Mouse (Mus musculus) adrenal gland (tissue): ENCODE measurements around the gene Sept7.

Experiments
- intact Hi-C: fragments of 180-260 bp; cut with DNase I; formaldehyde crosslinking; loops from one replicate; pipeline ENCODE4 v1.15.1; 2025

Sept7 gene

GRCm38 (mm10) chr9:25252759-25253477 is 679 bp downstream of the Sept7 start:
- intact Hi-C loops: loop anchor here (5.0 kb wide), 1 partner anchor 101 kb away; the partner anchor contains the start of gene Herpud2

DNA sequence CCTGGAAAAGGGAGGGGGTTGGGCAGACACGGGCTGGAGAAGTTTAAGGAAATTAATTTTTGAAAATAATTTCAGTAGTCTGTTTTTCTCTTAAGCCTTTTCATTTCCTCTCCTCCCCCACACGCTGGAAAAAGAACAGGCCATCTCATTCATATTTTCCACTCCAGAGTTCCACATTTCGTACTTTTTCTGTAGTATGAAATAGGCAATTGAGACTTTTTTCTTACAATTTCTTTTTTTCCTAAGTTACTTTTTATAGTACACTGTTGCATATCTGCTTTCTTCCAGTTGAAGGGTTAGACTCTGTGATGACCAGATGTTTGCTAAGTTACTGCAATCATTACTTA is 1.2 kb downstream of the Sept7 start:
- intact Hi-C loops: loop anchor here (5.0 kb wide), 1 partner anchor 101 kb away; the partner anchor contains the start of gene Herpud2

- intact Hi-C loops: no loop called here
These were observed 8.2 kb downstream of the Sept7 start for GRCm38 (mm10) chr9:25260411-25260810.

- intact Hi-C loops: no loop called here
These were observed 8.7 kb downstream of the Sept7 start for GRCm38 (mm10) chr9:25260979-25261378.

GRCm38 (mm10) chr9:25262087-25262486 is 9.8 kb downstream of the Sept7 start:
- intact Hi-C loops: no loop called here

- intact Hi-C loops: no loop called here
These were observed 13.6 kb downstream of the Sept7 start for GRCm38 (mm10) chr9:25265795-25266194.

DNA sequence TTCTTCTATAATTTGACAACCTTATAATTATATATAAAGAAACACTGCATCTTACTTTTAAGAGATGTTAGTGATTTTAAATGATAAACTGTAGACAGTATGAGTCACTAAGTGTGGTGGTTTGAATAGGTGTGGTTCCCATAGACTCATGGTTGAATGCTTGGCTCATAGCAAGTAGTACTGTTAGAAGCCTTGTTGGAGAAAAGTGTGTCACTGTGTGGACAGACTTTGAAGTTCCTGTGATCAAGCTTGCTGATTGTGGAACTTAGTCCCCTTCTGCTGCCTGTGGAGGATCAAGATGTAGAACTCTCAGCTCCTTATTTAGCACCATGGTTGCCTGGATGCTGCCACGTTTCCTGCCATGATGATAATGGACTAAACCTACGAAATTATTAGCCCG is 14.9 kb downstream of the Sept7 start:
- intact Hi-C loops: no loop called here

GRCm38 (mm10) chr9:25267574-25267973 is 15.3 kb downstream of the Sept7 start:
- intact Hi-C loops: no loop called here

DNA sequence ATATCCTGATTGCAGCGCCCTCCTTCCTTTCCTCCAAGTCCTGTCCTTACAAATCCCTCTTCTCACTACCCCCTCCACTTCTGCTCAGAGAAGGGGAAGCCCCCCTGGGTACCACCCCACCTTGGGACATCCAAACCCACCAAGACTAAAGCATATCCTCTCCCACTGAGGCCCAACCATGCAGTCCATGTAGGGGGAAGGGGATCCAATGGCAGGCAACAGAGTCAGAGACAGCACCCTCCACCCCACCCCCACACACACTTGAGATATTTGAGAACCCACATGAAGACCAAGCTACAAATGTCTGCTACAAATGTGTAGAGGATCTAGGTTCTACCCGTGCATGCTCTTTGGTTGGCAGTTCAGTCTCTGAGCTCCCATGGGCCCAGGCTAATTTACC is 19.7 kb downstream of the Sept7 start:
- intact Hi-C loops: no loop called here

DNA sequence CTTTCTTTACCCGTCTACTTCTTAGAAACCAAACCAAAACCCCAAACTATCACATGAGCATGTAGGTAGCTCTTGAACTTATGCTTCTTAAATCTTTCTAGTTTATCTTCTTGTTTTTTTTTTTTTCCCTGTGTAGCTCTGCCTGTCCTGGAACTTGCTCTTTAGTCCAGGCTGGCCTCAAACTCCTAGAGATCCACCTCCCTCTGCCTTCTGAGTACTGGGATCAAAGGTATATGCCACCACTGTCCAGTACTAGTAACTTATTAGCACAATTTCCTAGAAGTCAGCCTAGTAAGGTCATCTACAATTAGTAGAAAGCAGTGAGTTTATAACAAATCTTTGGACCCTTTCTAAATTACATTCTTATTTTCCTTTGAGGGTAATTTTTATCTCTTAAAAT is 37.6 kb downstream of the Sept7 start:
- intact Hi-C loops: no loop called here

GRCm38 (mm10) chr9:25309505-25310182 is 57.4 kb downstream of the Sept7 start:
- intact Hi-C loops: loop anchor here (2.0 to 10.0 kb wide), 2 partner anchors 141 to 1465 kb away; no protein-coding TSS in a partner anchor

GRCm38 (mm10) chr9:25314304-25314703 is 62.1 kb downstream of the Sept7 start:
- intact Hi-C loops: loop anchor here (10.0 kb wide), 1 partner anchor 1460 kb away; no protein-coding TSS in a partner anchor

- intact Hi-C loops: loop anchor here (5.0 to 10.0 kb wide), 2 partner anchors 274 to 1457 kb away; no protein-coding TSS in a partner anchor
These were observed 65.7 kb downstream of the Sept7 start for GRCm38 (mm10) chr9:25317827-25318505.

- intact Hi-C loops: loop anchor here (5.0 to 10.0 kb wide), 2 partner anchors 273 to 1455 kb away; no protein-coding TSS in a partner anchor
These were observed 67.4 kb downstream of the Sept7 start for GRCm38 (mm10) chr9:25319676-25320075.

DNA sequence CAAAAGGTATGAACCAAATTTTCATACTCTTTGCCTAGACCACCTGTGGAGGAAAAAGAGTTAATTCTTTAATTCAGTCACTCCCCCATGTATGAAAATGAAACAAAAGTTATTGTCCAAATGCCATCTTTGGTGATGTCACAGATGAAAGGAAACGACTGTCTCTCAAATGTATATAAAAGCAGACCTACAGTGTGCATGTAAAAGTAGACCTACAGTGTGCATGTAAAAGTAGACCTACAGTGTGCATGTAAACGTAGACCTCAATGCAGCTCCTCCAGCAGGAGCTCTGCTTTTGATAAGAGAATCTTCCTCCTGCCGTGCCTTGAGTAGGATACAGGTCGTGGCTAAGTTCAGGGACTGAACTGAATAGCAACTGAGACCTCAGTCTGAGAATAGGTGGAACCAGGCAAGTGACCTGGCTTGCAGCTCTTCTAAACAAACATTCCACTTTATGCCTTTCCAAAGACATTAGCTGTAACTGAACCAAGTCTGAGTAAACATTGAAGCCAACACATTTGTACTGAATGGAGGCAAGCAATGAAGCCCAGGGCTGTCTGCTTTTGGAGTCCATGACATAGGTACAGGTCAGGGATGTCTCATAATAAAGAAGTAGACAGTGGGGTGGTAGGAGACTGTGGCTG is 75.6 kb downstream of the Sept7 start:
- intact Hi-C loops: no loop called here

DNA sequence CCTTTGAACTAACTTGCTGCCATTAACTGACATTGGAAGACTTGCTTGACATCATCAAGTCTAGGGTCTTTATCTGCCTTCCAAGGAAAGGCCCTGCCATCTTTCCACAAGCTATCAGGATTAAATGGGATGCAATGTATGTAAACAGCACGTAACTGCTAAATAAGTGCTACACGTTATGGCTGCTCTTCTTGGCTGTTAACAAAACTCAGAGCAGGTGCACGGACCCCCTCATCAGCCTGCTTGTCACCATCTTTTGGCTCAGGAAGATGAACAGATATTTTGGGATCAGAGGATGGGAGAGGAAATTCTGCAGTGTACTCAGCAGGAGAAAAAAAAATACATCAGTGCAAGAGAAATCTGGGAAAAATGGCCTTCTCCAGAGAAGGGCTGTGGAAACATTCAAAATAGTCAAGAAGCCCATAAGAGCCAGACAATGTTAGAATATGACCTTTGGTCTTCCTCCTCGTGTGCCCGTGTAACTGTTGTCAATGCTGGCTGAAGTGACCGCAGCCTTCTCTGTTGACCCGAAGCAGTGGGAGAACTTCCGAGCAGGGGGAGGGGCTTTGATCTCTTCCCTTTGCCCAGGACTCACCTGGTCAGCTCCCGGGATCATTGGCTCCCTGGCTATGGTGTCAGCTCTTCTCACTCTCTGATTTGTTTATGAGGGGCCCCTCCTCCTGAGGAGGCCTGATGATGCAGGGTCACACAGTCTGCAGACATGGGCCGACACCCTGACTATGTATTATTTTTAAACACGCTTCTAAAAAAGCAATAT is 76.9 kb downstream of the Sept7 start:
- intact Hi-C loops: no loop called here

DNA sequence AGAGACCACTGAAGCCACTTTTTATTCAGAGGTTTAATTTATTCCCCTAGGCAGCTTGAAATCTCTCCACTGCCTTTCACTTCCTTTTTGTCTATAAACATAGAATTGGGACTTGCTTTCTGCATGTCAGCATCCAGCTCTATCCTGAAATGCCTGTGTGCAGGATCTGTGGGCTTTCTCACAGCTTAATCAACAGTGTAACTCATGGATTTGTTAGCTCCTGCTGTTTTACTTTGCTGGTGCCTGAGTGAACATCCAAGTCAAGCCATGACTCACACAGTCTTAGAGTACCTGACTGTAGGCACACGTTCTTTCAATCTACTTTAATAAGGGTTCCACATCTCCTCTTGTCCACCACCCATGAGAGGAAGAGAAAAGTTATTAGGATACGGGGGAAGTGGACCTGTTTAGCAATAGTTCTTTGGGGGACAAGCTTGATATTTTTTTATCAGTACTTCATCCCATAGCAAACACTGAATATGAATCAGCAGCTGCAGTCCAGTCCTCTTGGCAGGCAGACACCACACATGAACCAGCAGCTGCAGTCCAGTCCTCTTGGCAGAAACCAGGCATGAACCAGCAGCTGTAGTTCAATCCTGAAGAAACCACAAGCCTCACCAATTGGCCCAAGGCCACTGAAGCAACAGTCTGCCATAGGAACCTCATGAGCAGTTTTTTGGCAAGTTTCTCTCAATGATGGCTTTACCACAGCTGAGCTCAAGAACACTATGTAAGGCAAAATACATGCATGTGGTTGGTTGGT is 85.4 kb downstream of the Sept7 start:
- intact Hi-C loops: no loop called here

DNA sequence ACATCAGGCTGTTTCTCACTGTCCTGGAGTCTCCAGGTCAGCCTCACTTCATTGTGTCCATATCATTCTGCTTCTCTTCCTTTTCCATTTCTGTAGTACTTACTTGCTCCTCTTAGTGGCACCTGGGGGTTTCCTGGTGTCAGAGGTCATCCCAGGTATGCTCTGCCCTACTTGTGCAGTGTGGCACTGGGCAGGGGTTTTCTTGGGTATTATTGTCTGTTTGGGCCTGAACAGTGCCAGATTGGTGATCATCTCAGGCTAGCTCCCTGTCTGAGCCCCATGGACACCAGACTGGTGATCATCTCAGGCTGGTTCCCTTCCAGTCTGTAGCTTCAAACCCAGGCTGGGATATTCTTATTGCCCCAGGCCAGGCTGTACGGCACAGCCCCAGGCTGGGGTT is 88.2 kb downstream of the Sept7 start:
- intact Hi-C loops: no loop called here

GRCm38 (mm10) chr9:25353775-25354174 is 101.5 kb downstream of the Sept7 start:
- intact Hi-C loops: no loop called here

GRCm38 (mm10) chr9:25355806-25356205 is 103.6 kb downstream of the Sept7 start:
- intact Hi-C loops: no loop called here
